Mouse (Mus musculus): Measurements from ENCODE around the gene Gm10295. TPM values are rescaled to one million over a fixed set of nuclear protein-coding genes. Genes with fewer than 3 reads are reported as not detected.
A peak's percentile ranks its signal among the peaks of the same experiment; 100 is the strongest.

Gm10295 gene
- polyA plus RNA-seq, 1 experiment from 2014 or later: not detected

DNA sequence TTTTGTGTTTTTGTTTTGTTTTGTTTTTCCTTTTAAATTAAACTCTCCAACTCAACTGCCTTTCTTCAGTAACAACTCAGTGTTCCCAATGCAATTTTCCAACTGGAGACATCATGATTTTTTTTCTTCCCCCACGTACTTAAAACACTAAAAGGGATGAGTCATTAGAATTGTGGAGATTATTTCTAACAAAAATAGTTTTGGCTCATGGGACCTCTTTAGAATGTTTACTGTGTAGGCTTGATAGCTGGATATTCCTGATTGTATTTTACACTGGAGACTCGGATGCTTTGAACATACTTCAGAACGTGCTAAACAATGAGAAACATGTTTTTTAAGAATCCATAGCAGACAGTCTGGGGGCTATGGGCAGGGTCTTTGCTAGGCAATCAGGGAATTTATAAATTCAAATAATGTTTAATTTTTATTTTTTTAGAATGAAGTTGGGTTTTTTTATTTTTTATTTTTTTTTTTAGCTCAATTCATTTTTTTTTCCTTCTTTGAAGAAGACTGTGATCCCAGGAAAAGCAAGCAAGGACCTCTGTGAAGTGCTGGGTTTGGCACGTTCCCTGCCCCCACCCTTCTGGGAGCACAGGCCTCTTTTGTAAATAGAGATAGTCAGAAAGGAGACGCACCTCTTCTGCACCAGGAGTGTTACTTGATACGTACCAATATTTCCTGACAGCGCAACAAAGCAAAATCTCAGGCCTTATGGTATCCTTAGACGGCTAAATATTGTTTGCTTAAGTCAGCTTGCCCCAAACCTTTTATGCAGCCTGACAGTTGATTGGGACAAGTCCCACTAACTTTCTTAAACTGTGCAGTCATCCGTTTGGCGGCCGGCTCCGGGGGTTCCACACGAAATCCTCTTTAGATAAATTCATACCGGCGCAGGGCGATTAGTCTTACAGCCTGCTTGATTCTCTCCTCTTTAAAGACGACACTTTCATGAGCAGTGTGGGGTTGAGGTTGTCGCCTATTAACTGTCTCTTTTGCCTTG lies 28.8 kb upstream of the Gm10295 start:
- WGBS: 16% methylated on average over 18 of the region's 18 CpGs
- H3K27ac ChIP-seq (replicated peaks): peak overlapping the region; percentile 73
- no peaks in the 10 kb centered on the region for H3K36me3 ChIP-seq (replicated peaks)
- peaks cover 16% of the 10 kb centered on the region; the same call in 1 of the 2 replicates for H3K27me3 ChIP-seq (replicated peaks; ENCODE audit: low read depth, poor library complexity, severe bottlenecking)
- DNase-seq (ENCODE audit: low spot score): peak; percentile 44
- H3K9me3 ChIP-seq: no peaks in the 10 kb centered on the region
- H3K4me1 ChIP-seq: peaks cover 72% of the 10 kb centered on the region
- H3K4me3 ChIP-seq: peak overlapping the region; percentile 18; the same call in 1 of the 2 replicates

DNA sequence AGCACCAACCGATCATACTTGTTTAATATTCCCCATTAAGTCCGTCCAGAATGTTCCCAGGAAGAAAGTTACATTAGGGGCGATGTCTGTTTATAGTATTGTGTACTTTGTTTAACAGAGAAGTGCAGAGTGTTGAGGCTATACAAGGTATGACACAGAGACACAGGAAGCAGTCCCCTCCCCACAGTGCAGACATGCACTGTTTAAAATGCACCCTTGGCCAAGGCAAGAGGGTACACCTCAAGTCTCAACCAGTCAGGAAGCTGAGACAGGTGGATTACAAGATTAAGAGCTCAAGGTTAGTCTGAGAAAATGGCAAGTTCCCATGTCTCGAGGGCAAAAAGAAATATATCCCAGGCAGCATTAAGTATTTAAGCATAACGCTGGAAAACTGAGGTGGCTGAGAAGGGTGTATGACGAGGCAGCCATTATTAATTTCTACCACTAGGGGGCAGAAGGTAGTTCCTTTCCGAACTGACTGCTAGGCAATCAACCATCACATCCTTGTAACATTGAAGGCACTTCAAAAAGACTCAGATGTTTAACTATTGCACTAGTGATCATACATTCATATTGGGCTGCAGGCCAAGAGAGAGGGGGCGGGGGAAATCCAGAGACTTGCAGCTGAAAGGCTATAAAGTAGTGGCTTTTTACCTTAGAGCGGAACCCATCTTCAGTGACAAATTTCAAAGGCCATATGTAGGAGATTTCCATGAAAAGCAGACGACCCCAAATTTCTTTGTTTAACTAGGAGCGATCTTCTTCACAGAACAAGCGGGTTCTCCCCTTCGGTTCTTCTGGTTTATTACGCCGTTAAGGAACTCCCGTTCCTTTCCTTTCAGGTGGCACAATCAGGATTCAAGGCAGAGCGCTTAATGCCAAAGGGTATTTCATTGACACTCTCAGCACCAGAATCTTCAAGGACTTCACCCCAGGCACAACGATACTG lies 27.8 kb upstream of the Gm10295 start:
- peak overlapping the region; percentile 24 for H3K27ac ChIP-seq (replicated peaks)
- peaks cover 16% of the 10 kb centered on the region; the same call in 1 of the 2 replicates for H3K27me3 ChIP-seq (replicated peaks; ENCODE audit: low read depth, poor library complexity, severe bottlenecking)
- WGBS: 64% methylated on average over 18 of the region's 18 CpGs
- no peak overlapping the region for H3K4me3 ChIP-seq
- peaks cover 62% of the 10 kb centered on the region for H3K4me1 ChIP-seq
- H3K9me3 ChIP-seq: no peaks in the 10 kb centered on the region
- H3K36me3 ChIP-seq (replicated peaks): no peaks in the 10 kb centered on the region
- peak; percentile 42 for DNase-seq (ENCODE audit: low spot score)

DNA sequence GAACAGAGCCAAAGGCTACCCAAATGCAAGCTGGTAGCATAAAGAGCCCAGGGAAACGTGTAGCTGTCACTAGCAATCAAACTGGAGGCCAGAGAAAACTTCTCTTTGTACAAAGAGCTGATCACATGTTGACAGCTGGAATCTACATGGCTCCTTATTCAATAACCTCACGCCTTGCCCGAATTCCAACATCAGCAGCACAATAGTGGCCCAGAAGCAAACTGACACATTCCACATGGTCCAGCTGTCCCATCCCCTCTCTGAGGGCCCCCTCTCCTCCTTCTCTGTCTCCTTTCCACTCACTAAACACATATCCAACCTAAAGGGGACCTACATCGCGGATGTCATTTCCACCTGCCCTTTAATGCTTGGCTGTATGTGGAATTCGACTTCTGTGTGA lies 26.7 kb upstream of the Gm10295 start:
- Histone ChIP-seq H3K9me3 (no peaks in the 10 kb centered on the region), H3K36me3 (replicated peaks) (no peaks in the 10 kb centered on the region), H3K4me1 (peaks cover 52% of the 10 kb centered on the region), H3K4me3 (no peak overlapping the region), H3K27me3 (replicated peaks; ENCODE audit: low read depth, poor library complexity, severe bottlenecking) (peaks cover 14% of the 10 kb centered on the region; the same call in 1 of the 2 replicates), H3K27ac (replicated peaks) (peak overlapping the region; percentile 24; the same call in 1 of the 2 replicates)
- WGBS: 67% methylated on average over 6 of the region's 6 CpGs
- peak; percentile 27 for DNase-seq (ENCODE audit: low spot score)

DNA sequence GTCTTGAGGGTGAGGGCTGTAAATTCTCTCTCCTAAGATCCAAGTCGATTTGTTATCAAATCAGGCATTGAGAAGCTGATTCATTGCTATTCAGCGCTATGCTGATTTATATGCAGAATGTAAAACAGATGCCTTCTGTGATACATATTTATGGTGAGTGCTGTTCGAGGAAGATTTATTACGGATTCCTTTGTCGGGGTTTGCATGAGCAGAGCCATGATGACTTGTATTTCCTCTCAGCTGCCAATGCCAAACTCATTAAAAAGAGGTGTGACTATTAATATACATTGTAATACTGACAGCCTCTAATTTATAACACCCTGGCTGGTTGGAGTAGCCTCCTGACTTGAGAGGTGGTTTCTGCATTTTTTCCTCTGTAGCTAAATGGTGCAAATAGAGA lies 22.8 kb upstream of the Gm10295 start:
- Histone ChIP-seq H3K4me3 (no peak overlapping the region), H3K27me3 (replicated peaks; ENCODE audit: low read depth, poor library complexity, severe bottlenecking) (0 out of 2 replicates have a peak, but pooled peaks cover 6% of the 10 kb centered on the region), H3K36me3 (replicated peaks) (no peaks in the 10 kb centered on the region), H3K4me1 (peaks cover 30% of the 10 kb centered on the region), H3K9me3 (no peaks in the 10 kb centered on the region), H3K27ac (replicated peaks) (no peak overlapping the region)
- WGBS: 86% methylated on average over 5 of the region's 5 CpGs
- no peak for DNase-seq (ENCODE audit: low spot score)

DNA sequence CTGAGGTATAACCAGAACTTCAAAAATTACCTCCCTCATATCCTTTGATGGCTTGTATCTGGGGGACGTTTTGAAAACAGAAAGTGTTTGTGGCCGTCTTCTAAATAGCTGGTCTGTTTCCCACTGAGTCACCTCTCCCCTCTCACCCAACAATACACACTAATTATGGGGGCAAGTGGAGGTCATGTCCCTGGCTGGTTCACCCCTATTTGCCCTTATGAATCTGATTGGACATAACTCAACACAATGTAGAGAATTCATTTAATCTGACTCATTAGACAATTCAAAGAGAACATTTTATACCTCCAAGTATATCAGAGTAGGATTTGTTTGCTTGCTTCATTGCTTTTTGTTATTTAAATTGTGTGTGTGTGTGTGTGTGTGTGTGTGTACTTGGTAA lies 20.6 kb upstream of the Gm10295 start:
- Histone ChIP-seq H3K36me3 (replicated peaks) (no peaks in the 10 kb centered on the region), H3K27me3 (replicated peaks; ENCODE audit: low read depth, poor library complexity, severe bottlenecking) (0 out of 2 replicates have a peak, but pooled peaks cover 6% of the 10 kb centered on the region), H3K4me1 (peaks cover 18% of the 10 kb centered on the region), H3K27ac (replicated peaks) (no peak overlapping the region), H3K9me3 (no peaks in the 10 kb centered on the region), H3K4me3 (no peak overlapping the region)
- 8% methylated on average over 2 of the region's 2 CpGs for WGBS
- DNase-seq (ENCODE audit: low spot score): no peak

DNA sequence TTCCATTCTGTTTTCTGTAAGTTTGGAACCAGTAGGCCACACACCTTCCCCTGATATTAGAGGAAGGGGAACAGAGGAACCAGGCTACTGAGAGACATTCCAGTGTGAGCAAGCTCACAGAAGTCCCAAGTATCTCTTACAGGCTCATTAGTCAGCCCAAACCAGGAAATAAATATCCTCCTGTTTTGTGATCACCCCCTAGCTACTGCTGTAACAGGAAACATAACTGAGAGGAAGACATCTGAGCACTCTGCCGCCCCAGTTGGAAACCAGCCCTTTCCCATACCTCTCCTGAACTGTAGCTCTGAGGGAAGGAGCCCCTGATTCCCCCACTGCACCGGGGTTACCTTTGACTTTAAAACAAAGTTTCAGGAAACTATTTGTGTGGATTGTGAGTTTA lies 19.5 kb upstream of the Gm10295 start:
- 56% methylated on average over 2 of the region's 2 CpGs for WGBS
- H3K4me1 ChIP-seq: peaks cover 18% of the 10 kb centered on the region
- DNase-seq (ENCODE audit: low spot score): no peak
- 0 out of 2 replicates have a peak, but pooled peaks cover 2% of the 10 kb centered on the region for H3K27me3 ChIP-seq (replicated peaks; ENCODE audit: low read depth, poor library complexity, severe bottlenecking)
- H3K4me3 ChIP-seq: no peak overlapping the region
- no peaks in the 10 kb centered on the region for H3K9me3 ChIP-seq
- no peaks in the 10 kb centered on the region for H3K36me3 ChIP-seq (replicated peaks)
- 0 out of 2 replicates have a peak overlapping the region, but pooled peaks have one; percentile 3 for H3K27ac ChIP-seq (replicated peaks)

DNA sequence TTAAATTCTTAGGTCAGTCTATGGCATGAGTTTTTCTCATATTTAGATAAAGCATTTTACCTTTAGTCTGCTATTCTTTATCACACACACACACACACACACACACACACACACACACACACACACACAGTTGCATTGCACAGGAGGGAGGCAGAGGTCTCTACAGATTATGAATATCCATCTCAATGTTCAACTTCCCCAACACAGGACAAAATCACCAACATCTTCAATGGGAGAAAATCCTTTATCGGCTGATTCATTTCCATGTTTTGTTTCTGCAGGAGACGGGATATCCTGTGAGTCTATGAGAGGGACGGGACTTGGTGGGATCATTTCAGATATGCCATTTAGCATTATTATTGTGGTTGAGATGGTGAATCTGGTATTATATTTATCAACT lies 18.8 kb upstream of the Gm10295 start:
- no peaks in the 10 kb centered on the region for H3K9me3 ChIP-seq
- H3K4me1 ChIP-seq: peaks cover 18% of the 10 kb centered on the region
- H3K36me3 ChIP-seq (replicated peaks): no peaks in the 10 kb centered on the region
- no peak overlapping the region for H3K27ac ChIP-seq (replicated peaks)
- no peak overlapping the region for H3K4me3 ChIP-seq
- WGBS: 86% methylated on average over 3 of the region's 3 CpGs
- DNase-seq (ENCODE audit: low spot score): no peak
- H3K27me3 ChIP-seq (replicated peaks; ENCODE audit: low read depth, poor library complexity, severe bottlenecking): no peaks in the 10 kb centered on the region

DNA sequence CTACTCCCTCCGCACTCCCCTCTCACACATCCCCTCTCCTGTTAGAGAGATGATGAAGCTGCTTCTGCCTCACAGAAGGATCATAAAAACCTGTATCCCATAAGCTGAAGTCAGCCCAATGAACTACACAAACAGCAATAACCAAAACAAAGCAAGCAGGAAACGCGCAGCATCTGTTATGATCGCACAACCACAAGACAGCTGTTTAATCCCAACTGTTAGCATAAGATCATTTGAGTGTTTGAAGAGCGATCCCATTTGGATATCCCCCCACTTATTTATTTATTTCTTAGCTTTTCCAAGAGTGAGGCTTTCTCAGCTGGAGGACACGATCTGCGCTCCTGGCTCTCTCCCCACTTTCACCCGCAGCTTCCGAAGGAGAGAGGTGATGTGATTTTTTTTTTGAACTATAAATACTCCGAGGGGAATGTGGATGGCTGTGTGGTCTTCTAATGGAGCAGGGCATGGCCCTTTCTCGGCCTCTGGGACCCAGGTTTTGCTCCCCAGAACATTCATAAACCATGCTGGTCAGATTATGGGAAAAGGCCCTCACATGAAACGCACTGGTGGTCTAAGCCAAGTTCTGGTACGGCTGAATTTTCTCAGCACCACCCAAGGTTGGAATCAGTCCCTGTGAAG lies 17.4 kb upstream of the Gm10295 start:
- H3K27ac ChIP-seq (replicated peaks): no peak overlapping the region
- 88% methylated on average over 13 of the region's 13 CpGs for WGBS
- no peaks in the 10 kb centered on the region for H3K27me3 ChIP-seq (replicated peaks; ENCODE audit: low read depth, poor library complexity, severe bottlenecking)
- H3K4me1 ChIP-seq: peaks cover 18% of the 10 kb centered on the region
- no peak overlapping the region for H3K4me3 ChIP-seq
- H3K36me3 ChIP-seq (replicated peaks): no peaks in the 10 kb centered on the region
- no peaks in the 10 kb centered on the region for H3K9me3 ChIP-seq
- no peak for DNase-seq (ENCODE audit: low spot score)

DNA sequence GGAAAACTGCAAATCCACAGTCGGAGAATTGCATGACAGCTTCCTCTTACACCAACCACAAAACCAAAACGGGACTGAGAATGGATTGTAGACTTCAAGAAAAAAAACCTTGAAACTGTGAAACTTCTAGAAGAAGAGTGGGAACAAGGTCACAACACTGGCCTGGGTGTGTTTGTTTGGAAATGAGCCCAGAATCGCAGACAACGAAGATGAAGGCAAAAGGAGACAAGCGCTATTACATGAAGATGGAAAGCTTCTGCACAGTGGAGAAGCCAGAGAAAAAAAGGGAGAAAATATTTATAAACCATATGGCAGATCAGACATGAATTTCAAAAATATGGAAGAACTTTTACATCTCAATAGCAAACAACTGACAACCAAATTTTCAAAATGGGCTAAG lies 4.3 kb upstream of the Gm10295 start:
- no peak overlapping the region for H3K4me3 ChIP-seq
- no peak for DNase-seq (ENCODE audit: low spot score)
- peaks cover 15% of the 10 kb centered on the region for H3K27me3 ChIP-seq (replicated peaks; ENCODE audit: low read depth, poor library complexity, severe bottlenecking)
- no peak overlapping the region for H3K27ac ChIP-seq (replicated peaks)
- WGBS: 89% methylated on average over 5 of the region's 5 CpGs
- no peaks in the 10 kb centered on the region for H3K36me3 ChIP-seq (replicated peaks)
- no peaks in the 10 kb centered on the region for H3K9me3 ChIP-seq
- peaks cover 7% of the 10 kb centered on the region for H3K4me1 ChIP-seq

DNA sequence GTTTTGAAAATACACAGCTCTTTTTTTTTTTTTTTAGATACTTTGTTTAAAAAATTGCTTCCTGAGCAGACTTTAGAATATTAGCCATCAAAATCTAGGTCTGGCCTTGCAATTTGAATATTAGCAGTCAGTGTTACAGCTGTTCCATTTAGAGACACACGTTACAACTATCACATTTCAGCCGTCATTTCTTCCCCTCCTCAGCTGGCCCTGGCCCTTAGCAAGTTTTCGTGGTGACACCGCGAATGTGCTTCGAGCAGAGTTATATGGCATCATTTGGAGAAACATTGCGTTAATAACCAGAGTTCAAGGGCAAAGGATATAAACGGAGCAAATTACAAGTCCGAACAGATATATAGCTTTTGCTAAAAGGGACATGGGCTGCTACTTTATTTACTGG lies 2.4 kb downstream of the Gm10295 start:
- 88% methylated on average over 9 of the region's 9 CpGs for WGBS
- Histone ChIP-seq H3K27ac (replicated peaks) (no peak overlapping the region), H3K9me3 (no peaks in the 10 kb centered on the region), H3K4me1 (peaks cover 7% of the 10 kb centered on the region), H3K36me3 (replicated peaks) (no peaks in the 10 kb centered on the region), H3K27me3 (replicated peaks; ENCODE audit: low read depth, poor library complexity, severe bottlenecking) (peaks cover 18% of the 10 kb centered on the region), H3K4me3 (no peak overlapping the region)
- no peak for DNase-seq (ENCODE audit: low spot score)

DNA sequence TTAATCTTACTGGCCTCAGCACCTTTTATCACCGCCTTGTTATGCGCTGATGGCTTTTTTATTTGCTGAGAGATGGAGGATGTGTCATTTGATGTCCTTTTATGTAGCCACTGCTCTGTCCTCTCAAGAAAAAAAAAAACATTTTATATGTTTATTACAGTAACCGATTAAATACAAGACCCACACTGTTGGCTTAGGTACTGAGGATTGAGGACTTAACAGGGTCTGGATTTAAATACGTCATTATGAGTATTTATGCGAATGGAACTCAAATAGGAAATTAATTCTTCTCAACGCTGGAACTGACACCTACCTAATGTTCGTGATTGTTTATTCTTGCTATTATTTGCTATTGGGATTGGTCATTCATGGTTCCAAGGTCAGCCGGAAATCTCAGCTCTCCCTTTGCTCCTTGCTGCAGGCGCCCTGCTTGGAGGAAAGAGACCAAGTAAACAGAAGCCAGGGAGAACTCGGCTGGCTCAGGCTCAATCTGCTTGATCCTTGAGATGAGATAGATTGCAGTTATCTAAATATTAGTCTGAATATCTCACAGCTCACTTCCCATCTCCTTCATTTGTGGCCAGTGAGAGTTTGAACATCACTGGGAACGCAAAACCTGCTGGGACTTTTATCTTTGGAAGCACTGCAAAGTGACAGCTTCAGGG lies 26.2 kb downstream of the Gm10295 start:
- H3K4me3 ChIP-seq: no peak overlapping the region
- no peak overlapping the region for H3K27ac ChIP-seq (replicated peaks)
- WGBS: 85% methylated on average over 11 of the region's 11 CpGs
- H3K27me3 ChIP-seq (replicated peaks; ENCODE audit: low read depth, poor library complexity, severe bottlenecking): no peaks in the 10 kb centered on the region
- no peak for DNase-seq (ENCODE audit: low spot score)
- H3K9me3 ChIP-seq: no peaks in the 10 kb centered on the region
- H3K4me1 ChIP-seq: no peaks in the 10 kb centered on the region
- H3K36me3 ChIP-seq (replicated peaks): no peaks in the 10 kb centered on the region

Measured in embryonic facial prominence, embryonic 10.5 days (tissue).